Mouse (Mus musculus) neural tube, embryonic 15.5 days (tissue): ENCODE results near the gene Olfr64. TPM values are rescaled to one million over a fixed set of nuclear protein-coding genes. Genes with fewer than 3 reads are reported as not detected.

Experiments
- ATAC-seq: fragments of 200-750 bp; cut with Nextera tagmentation; 2 replicates; pipeline ENCODE4 v1.8.0; 2017; ENCODE audit warnings: mild to moderate bottlenecking, moderate TSS enrichment, moderate library complexity; ENCODE audit not compliant: low FRiP score
- H3K27ac ChIP-seq: fragments of 300-500 bp; sonication (generic); replicated peaks from 2 replicates; pipeline ENCODE4 v1.5.1; 2015; ENCODE audit warnings: mild to moderate bottlenecking, inconsistent platforms
- H3K27me3 ChIP-seq: fragments of 300-500 bp; sonication (generic); replicated peaks from 2 replicates; pipeline ENCODE4 v1.6.1; 2015; ENCODE audit warnings: inconsistent platforms
- H3K36me3 ChIP-seq: fragments of 300-500 bp; sonication (generic); 2 replicates; pipeline ENCODE4 v1.6.1; 2015; ENCODE audit warnings: inconsistent platforms
- H3K4me1 ChIP-seq: fragments of 300-500 bp; sonication (generic); 2 replicates; pipeline ENCODE4 v1.6.1; 2015; ENCODE audit warnings: inconsistent platforms
- H3K4me2 ChIP-seq: fragments of 300-500 bp; sonication (generic); 2 replicates; pipeline ENCODE4 v1.6.1; 2015; ENCODE audit warnings: inconsistent platforms, mild to moderate bottlenecking, moderate library complexity
- H3K4me3 ChIP-seq: fragments of 300-500 bp; sonication (generic); replicated peaks from 2 replicates; pipeline ENCODE4 v1.5.1; 2015; ENCODE audit warnings: mild to moderate bottlenecking, inconsistent platforms
- H3K9ac ChIP-seq: fragments of 300-500 bp; sonication (generic); replicated peaks from 2 replicates; pipeline ENCODE4 v1.6.1; 2015; ENCODE audit warnings: mild to moderate bottlenecking, inconsistent platforms
- H3K9me3 ChIP-seq: fragments of 300-500 bp; sonication (generic); replicated peaks from 2 replicates; pipeline ENCODE4 v1.6.1; 2016; ENCODE audit warnings: inconsistent platforms
- WGBS: fragments of 180-500 bp; shearing (Covaris S2); methylation state at CpG from one replicate; pipeline ENCODE4 v1.1.7; 2015; ENCODE audit warnings: mixed read lengths; 5-methylcytosine and 5-hydroxymethylcytosine counted together
- polyA plus RNA-seq: library from polyadenylated mRNA; unstranded; fragments of >200 nt; fragmentation: Nextera tagmentation; extraction: Ambion mirVana; gene quantifications from 2 replicates; pipeline ENCODE4 v1.2.1, GENCODE M21; 2015

Olfr64 gene
- polyA plus RNA-seq, 1 experiment from 2014 or later = not detected

DNA sequence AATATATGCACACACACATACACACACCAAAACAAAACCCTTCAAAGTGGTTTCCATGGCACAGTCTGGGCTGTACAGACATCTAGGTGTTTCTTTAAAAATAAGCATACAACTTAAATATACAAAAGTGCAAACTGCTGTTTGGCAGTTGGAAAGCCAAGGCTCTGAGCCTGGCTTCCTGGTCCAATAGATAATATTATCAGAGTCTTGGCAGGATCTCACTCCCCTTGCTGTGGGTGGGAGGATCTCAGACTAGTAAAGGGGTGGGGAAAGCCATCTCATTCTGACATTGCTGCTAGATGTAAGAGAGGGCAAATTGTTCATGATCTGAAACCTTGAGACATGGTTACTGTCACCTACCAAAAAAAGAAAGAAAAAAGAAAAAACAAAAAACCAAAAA, 23.6 kb downstream of the Olfr64 start:
- H3K27me3 ChIP-seq = no peaks in the 10 kb centered on the region
- H3K36me3 ChIP-seq = no peaks in the 10 kb centered on the region
- H3K4me2 ChIP-seq = no peak overlapping the region
- no peak overlapping the region for H3K9ac ChIP-seq
- no peak overlapping the region for H3K4me3 ChIP-seq
- H3K27ac ChIP-seq = no peak overlapping the region
- no peak for ATAC-seq
- no peaks in the 10 kb centered on the region for H3K4me1 ChIP-seq
- no peaks in the 10 kb centered on the region for H3K9me3 ChIP-seq

- no peak for ATAC-seq
- no peak overlapping the region for H3K27ac ChIP-seq
- H3K9me3 ChIP-seq = no peaks in the 10 kb centered on the region
- H3K27me3 ChIP-seq = no peaks in the 10 kb centered on the region
- H3K4me1 ChIP-seq = no peaks in the 10 kb centered on the region
- no peak overlapping the region for H3K4me2 ChIP-seq
- H3K9ac ChIP-seq = no peak overlapping the region
- H3K4me3 ChIP-seq = no peak overlapping the region
- no peaks in the 10 kb centered on the region for H3K36me3 ChIP-seq
Measured at GRCm38 (mm10) chr7:103865716-103866115, 28.6 kb downstream of the Olfr64 start.

DNA sequence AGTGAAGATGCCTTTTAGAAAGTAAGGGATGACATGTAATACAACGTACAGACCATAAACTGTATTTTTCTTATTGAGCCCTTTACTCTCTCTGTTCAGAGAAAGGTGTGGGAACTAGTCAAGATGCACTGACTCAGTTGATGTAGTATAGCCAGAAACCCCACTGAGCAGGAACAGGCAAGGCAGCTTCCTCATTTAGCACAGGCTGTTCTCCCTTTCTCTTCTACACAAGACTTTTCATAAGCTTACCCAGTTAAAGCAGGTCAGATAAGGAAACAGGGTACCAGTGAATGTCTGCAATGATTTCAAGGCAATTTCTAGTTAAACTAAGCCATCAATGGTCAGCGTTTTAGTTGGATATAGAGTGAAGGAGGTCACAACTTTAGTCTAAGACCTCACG, 32.8 kb downstream of the Olfr64 start:
- ATAC-seq = no peak
- WGBS = 88% methylated on average over 3 of the region's 3 CpGs

GRCm38 (mm10) chr7:103860855-103861254, 33.4 kb downstream of the Olfr64 start:
- H3K4me2 ChIP-seq = no peak overlapping the region
- no peak overlapping the region for H3K27ac ChIP-seq
- no peaks in the 10 kb centered on the region for H3K4me1 ChIP-seq
- WGBS = 62% methylated on average over 1 of the region's 1 CpGs
- H3K27me3 ChIP-seq = no peaks in the 10 kb centered on the region
- H3K9me3 ChIP-seq = no peaks in the 10 kb centered on the region
- ATAC-seq = no peak
- H3K4me3 ChIP-seq = no peak overlapping the region
- no peaks in the 10 kb centered on the region for H3K36me3 ChIP-seq
- no peak overlapping the region for H3K9ac ChIP-seq

More for the DNA sequence above, 32.8 kb downstream of the Olfr64 start:
- Histone ChIP-seq H3K9ac (no peak overlapping the region), H3K36me3 (no peaks in the 10 kb centered on the region), H3K4me2 (no peak overlapping the region), H3K9me3 (no peaks in the 10 kb centered on the region), H3K27ac (no peak overlapping the region), H3K4me1 (no peaks in the 10 kb centered on the region), H3K27me3 (no peaks in the 10 kb centered on the region), H3K4me3 (no peak overlapping the region)

DNA sequence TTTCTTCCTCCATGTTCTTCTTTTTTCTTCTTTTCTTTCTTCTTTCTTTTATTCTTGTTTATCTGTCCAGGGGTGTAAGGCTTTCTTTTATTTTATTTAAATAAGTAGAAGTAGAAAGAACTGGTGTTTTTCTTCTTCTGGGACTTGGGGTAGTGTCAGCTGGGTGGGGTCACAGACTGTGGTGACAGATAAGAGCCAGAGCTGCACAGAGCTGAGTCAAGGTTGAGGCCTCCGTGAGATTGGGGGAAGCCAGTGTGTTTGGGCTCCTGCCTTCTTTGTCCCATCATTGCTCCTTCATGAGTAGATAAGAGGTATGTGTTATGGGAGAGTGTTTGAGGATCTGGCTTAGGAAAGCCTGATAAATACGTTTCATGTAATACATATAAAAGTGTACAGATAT, 35.2 kb downstream of the Olfr64 start:
- no peak for ATAC-seq
- Histone ChIP-seq H3K36me3 (no peaks in the 10 kb centered on the region), H3K4me1 (no peaks in the 10 kb centered on the region), H3K27me3 (no peaks in the 10 kb centered on the region), H3K4me3 (no peak overlapping the region), H3K9ac (no peak overlapping the region), H3K9me3 (no peaks in the 10 kb centered on the region), H3K4me2 (no peak overlapping the region), H3K27ac (no peak overlapping the region)
- 81% methylated on average over 2 of the region's 2 CpGs for WGBS

GRCm38 (mm10) chr7:103854669-103855068, 39.6 kb downstream of the Olfr64 start:
- no peaks in the 10 kb centered on the region for H3K36me3 ChIP-seq

DNA sequence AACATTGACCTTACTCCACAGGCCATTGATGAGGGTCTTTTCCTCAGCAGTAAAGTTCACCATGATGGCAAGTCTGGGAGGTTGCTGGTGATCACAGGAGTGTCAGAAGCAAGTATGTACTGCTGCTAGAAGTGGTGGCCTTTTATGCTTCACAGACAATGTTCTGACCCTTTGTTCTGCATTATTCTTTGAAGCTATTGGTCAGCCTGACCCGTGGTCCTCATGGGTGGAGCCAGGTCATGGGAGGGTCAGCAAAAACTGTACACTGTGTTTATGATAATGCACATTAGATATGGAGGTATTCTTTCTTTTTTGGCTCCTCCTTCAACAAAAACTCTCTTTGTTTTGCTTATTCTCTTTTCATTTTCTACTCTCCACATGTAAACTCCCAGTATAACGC, 41.2 kb downstream of the Olfr64 start, which contains the start of gene Hbb-y:
Hbb-y (minus strand) TSS at position 127 of the 400 bp plus-strand sequence.
- no peaks in the 10 kb centered on the region for H3K9me3 ChIP-seq
- H3K36me3 ChIP-seq = no peaks in the 10 kb centered on the region
- no peak within 1 kb of the TSS for H3K9ac ChIP-seq
- 70% methylated on average over 2 of the region's 2 CpGs for WGBS
- no peaks in the 10 kb centered on the region for H3K27me3 ChIP-seq
- H3K4me1 ChIP-seq = no peaks in the 10 kb centered on the region
- ATAC-seq = no peak
- no peak within 1 kb of the TSS for H3K4me2 ChIP-seq
- H3K27ac ChIP-seq = no peak within 1 kb of the TSS
- no peak within 1 kb of the TSS for H3K4me3 ChIP-seq

More at GRCm38 (mm10) chr7:103854669-103855068, 39.6 kb downstream of the Olfr64 start:
- Histone ChIP-seq H3K4me3 (no peak overlapping the region), H3K27me3 (no peaks in the 10 kb centered on the region), H3K4me2 (no peak overlapping the region), H3K9ac (no peak overlapping the region), H3K4me1 (no peaks in the 10 kb centered on the region), H3K9me3 (no peaks in the 10 kb centered on the region), H3K27ac (no peak overlapping the region)
- ATAC-seq = no peak
- whole genome bisulfite sequencing = 91% methylated on average over 1 of the region's 1 CpGs

DNA sequence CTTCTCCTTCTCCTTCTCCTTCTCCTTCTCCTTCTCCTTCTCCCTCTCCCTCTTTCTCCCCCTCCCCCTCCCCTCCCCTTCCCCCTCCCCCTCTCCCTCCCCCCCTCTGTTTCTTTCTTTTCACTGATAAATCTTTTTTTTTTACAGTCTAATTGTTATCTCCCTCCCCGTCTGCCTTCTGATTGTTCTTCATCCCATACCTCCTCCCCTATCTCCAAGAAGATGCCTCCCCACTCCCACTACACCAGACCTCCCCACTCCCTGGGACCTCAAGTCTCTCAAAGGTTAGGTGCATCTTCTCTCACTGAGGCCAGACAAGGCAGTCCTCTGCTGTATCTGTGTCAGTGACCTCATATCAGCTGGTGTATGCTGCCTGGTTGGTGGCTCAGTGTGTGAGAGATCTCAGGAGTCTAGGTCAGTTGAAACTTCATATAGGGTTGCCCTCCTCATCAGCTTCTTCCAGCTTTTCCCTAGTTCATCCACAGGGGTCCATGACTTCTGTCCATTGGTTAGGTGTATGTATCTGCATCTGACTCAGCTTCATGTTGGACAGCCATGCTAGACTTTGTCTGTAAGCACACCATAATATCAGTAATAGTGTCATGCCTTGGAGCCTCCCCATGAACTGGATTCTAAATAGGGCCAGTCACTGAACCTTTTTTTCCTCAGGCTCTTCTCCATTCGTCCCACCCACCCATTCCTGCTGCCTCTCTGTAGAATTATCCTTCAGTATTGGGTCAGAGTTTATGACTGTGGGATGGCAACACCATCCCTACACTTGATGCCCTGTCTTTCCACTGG, 49.6 kb downstream of the Olfr64 start:
- no peak overlapping the region for H3K9ac ChIP-seq
- ATAC-seq = no peak
- no peaks in the 10 kb centered on the region for H3K27me3 ChIP-seq
- no peaks in the 10 kb centered on the region for H3K4me1 ChIP-seq
- no peaks in the 10 kb centered on the region for H3K36me3 ChIP-seq
- H3K27ac ChIP-seq = no peak overlapping the region
- H3K4me2 ChIP-seq = no peak overlapping the region
- no peak overlapping the region for H3K4me3 ChIP-seq
- H3K9me3 ChIP-seq = no peaks in the 10 kb centered on the region
- 63% methylated on average over 2 of the region's 2 CpGs for WGBS

DNA sequence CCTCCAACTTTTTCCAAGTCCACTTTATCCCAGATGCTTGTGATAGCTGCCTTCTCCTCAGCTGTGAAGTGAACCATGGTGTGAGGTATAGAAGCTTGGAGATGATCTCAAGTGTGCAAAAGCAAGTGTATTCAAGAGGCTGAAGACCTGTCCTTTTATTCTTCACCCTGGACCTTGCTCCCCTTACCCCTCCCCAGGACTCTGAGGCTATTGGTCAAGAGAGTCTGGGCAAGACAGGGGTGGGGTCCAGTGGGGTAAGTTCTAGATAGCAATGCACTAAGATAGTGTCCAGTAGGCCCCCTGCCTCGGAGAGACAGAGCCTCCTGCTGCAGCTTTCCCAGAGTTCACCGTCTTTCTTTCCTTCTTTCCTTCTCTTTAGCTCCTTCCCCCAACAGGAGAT, 51.3 kb downstream of the Olfr64 start, which contains the start of gene Hbb-bh1:
Hbb-bh1 (minus strand) TSS at position 131 of the 400 bp plus-strand sequence.
- WGBS = 87% methylated on average over 2 of the region's 2 CpGs
- Histone ChIP-seq H3K27ac (no peak within 1 kb of the TSS), H3K4me1 (no peaks in the 10 kb centered on the region), H3K27me3 (no peaks in the 10 kb centered on the region), H3K4me2 (no peak within 1 kb of the TSS), H3K9ac (no peak within 1 kb of the TSS), H3K4me3 (no peak within 1 kb of the TSS), H3K36me3 (no peaks in the 10 kb centered on the region), H3K9me3 (no peaks in the 10 kb centered on the region)
- ATAC-seq = no peak

DNA sequence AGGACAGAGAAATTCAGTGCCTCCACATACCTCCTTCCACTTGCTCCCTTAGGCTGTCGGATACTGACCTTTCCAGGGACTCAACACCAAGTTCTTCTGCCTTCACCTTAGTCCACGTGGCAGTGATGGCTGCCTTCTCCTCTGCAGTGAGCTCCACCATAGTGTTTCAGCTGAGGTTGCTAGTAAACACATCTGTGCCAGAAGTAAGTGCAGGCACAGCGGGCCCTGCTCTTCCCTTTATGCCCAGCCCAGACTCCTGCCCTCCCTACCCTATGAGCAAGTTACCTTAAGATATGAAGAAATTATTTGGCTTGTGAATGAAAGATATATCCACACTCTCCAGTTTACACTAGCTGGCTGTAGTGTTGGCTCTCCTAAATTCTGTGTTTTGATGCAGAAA, 54.0 kb downstream of the Olfr64 start, which contains the start of gene Hbb-bh2:
Hbb-bh2 (minus strand) TSS at position 253 of the 400 bp plus-strand sequence.
- Histone ChIP-seq H3K27me3 (no peaks in the 10 kb centered on the region), H3K9ac (no peak within 1 kb of the TSS), H3K36me3 (no peaks in the 10 kb centered on the region), H3K4me1 (no peaks in the 10 kb centered on the region), H3K4me2 (no peak within 1 kb of the TSS), H3K27ac (no peak within 1 kb of the TSS), H3K9me3 (no peaks in the 10 kb centered on the region), H3K4me3 (no peak within 1 kb of the TSS)
- 68% methylated on average over 3 of the region's 3 CpGs for WGBS
- ATAC-seq = no peak
